Mouse (Mus musculus) retina, embryonic 14.5 days (tissue): ENCODE data around the gene Olfr297.

ENCODE experiments used
- DNase-seq: peaks from one replicate; pipeline ENCODE4 v3.0.0-alpha.2; 2015; ENCODE audit warnings: low spot score

Gene Olfr297

DNA sequence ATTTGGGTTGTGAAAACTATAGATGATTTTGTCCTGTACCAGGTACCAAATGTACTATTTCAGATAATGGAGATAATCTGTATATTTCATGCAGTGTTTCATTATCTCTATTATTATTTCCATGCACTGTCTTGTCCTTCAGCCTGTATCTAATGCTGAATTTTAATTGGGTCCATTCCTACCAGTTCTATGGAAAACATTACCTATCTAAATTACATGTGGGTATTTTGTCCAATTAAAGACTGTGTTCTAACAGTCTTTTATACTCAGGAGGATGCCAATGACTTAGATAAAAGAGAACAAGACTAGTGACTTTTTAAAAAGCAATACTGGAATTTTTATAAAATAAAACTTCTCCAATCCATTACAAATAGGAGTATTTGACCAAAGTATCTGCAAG is at the start of gene Olfr297:
Gene Olfr297 (plus strand): TSS at position 301 of the 400 bp plus-strand sequence.
- DNase-seq = no peak

GRCm38 (mm10) chr7:86492384-86492783 is 27.4 kb upstream of the Olfr297 start, which contains the start of gene Olfr298:
Gene Olfr298, minus strand, starts transcription at chr7:86492484.
- DNase-seq = no peak
